Mouse (Mus musculus) E14TG2a.4 (cell line): ENCODE data around the gene Mctp1.
"Not testable (repeated sequence)": the region's sequence is repeated elsewhere in the genome, so short reads cannot be mapped to it uniquely, and the experiment has no call there.

Source experiments
- H3K27me3 ChIP-seq: 2 replicates; pipeline ENCODE4 v1.6.1; 2014; ENCODE audit warnings: low read length, control low read depth; ENCODE audit not compliant: insufficient read depth
- H3K36me3 ChIP-seq: 2 replicates; pipeline ENCODE4 v1.6.1; 2014; ENCODE audit warnings: low read length, control low read depth; ENCODE audit not compliant: insufficient read depth
- H3K4me1 ChIP-seq: replicated peaks from 2 replicates; pipeline ENCODE4 v1.6.1; 2014; ENCODE audit warnings: low read depth, low read length, control low read depth
- H3K4me3 ChIP-seq: replicated peaks from 2 replicates; pipeline ENCODE4 v1.5.1; 2014; ENCODE audit warnings: mild to moderate bottlenecking, low read length
- H3K9me3 ChIP-seq: 2 replicates; pipeline ENCODE4 v1.6.1; 2014; ENCODE audit warnings: low read length, control low read depth
- CTCF ChIP-seq: conservative IDR thresholded peaks from 2 replicates; pipeline ENCODE4 v1.5.1; 2014; ENCODE audit warnings: low read length
- NANOG ChIP-seq: IDR thresholded peaks from 2 replicates; pipeline ENCODE4 v1.6.1; 2014; ENCODE audit warnings: borderline replicate concordance, low read length, mixed read lengths
- POU5F1 ChIP-seq: IDR thresholded peaks from 2 replicates; pipeline ENCODE4 v1.6.1; 2014; ENCODE audit warnings: low read length, borderline replicate concordance

The Mctp1 gene

GRCm38 (mm10) chr13:76438765-76439164 lies 54.4 kb downstream of the Mctp1 start:
- Histone ChIP-seq H3K27me3 (no peaks in the 10 kb centered on the region), H3K9me3 (no peaks in the 10 kb centered on the region), H3K36me3 (no peaks in the 10 kb centered on the region), H3K4me1 (no peaks in the 10 kb centered on the region), H3K4me3 (no peak overlapping the region)
- TF ChIP-seq POU5F1 (no peak), NANOG (no peak), CTCF (no peak)

GRCm38 (mm10) chr13:76446059-76446458 lies 61.7 kb downstream of the Mctp1 start:
- Histone ChIP-seq H3K36me3 (no peaks in the 10 kb centered on the region), H3K9me3 (peaks cover 8% of the 10 kb centered on the region), H3K4me3 (no peak overlapping the region), H3K27me3 (no peaks in the 10 kb centered on the region), H3K4me1 (no peaks in the 10 kb centered on the region)
- no peak for TF ChIP-seq CTCF

GRCm38 (mm10) chr13:76447528-76447927 lies 63.2 kb downstream of the Mctp1 start:
- Histone ChIP-seq H3K27me3 (no peaks in the 10 kb centered on the region), H3K4me3 (no peak overlapping the region), H3K9me3 (peaks cover 15% of the 10 kb centered on the region), H3K36me3 (no peaks in the 10 kb centered on the region), H3K4me1 (no peaks in the 10 kb centered on the region)
- TF ChIP-seq POU5F1: no peak
- TF ChIP-seq CTCF: no peak
- TF ChIP-seq NANOG: no peak

GRCm38 (mm10) chr13:76451526-76451925 lies 67.2 kb downstream of the Mctp1 start:
- H3K4me1 ChIP-seq, H3K27me3 ChIP-seq, H3K36me3 ChIP-seq, H3K4me3 ChIP-seq: not testable (repeated sequence)
- peaks cover 15% of the 10 kb centered on the region for H3K9me3 ChIP-seq

- Histone ChIP-seq H3K27me3 (no peaks in the 10 kb centered on the region), H3K4me1 (no peaks in the 10 kb centered on the region), H3K36me3 (no peaks in the 10 kb centered on the region), H3K4me3 (no peak overlapping the region), H3K9me3 (no peaks in the 10 kb centered on the region)
- TF ChIP-seq POU5F1 (no peak), NANOG (no peak), CTCF (no peak)
Observed at GRCm38 (mm10) chr13:76481601-76482000, 97.3 kb downstream of the Mctp1 start.

- no peaks in the 10 kb centered on the region for H3K27me3 ChIP-seq
- no peaks in the 10 kb centered on the region for H3K4me1 ChIP-seq
- no peaks in the 10 kb centered on the region for H3K36me3 ChIP-seq
- H3K4me3 ChIP-seq: no peak overlapping the region
- H3K9me3 ChIP-seq: no peaks in the 10 kb centered on the region
- TF ChIP-seq CTCF (no peak), POU5F1 (no peak), NANOG (no peak)
Observed at GRCm38 (mm10) chr13:76482998-76483397, 98.7 kb downstream of the Mctp1 start.

- Histone ChIP-seq H3K4me3 (no peak overlapping the region), H3K36me3 (no peaks in the 10 kb centered on the region), H3K9me3 (no peaks in the 10 kb centered on the region), H3K4me1 (no peaks in the 10 kb centered on the region), H3K27me3 (no peaks in the 10 kb centered on the region)
- no peak for TF ChIP-seq CTCF
- TF ChIP-seq NANOG: no peak
Observed at GRCm38 (mm10) chr13:76484086-76484709, 99.9 kb downstream of the Mctp1 start.

- TF ChIP-seq CTCF (no peak), POU5F1 (no peak), NANOG (no peak)
- H3K4me3 ChIP-seq: no peak overlapping the region
- H3K27me3 ChIP-seq: no peaks in the 10 kb centered on the region
Observed at GRCm38 (mm10) chr13:76515896-76516295, 131.6 kb downstream of the Mctp1 start.

GRCm38 (mm10) chr13:76523170-76523569 lies 138.8 kb downstream of the Mctp1 start:
- H3K4me1 ChIP-seq: no peaks in the 10 kb centered on the region
- no peaks in the 10 kb centered on the region for H3K36me3 ChIP-seq
- peaks cover 27% of the 10 kb centered on the region for H3K9me3 ChIP-seq
- H3K4me3 ChIP-seq: no peak overlapping the region
- TF ChIP-seq CTCF (no peak), NANOG (no peak), POU5F1 (no peak)
- no peaks in the 10 kb centered on the region for H3K27me3 ChIP-seq

More at GRCm38 (mm10) chr13:76515896-76516295, 131.6 kb downstream of the Mctp1 start:
- H3K4me1 ChIP-seq: no peaks in the 10 kb centered on the region
- H3K36me3 ChIP-seq: no peaks in the 10 kb centered on the region
- no peaks in the 10 kb centered on the region for H3K9me3 ChIP-seq
